Mouse (Mus musculus): ENCODE measurements around the gene Wwox.

The Wwox gene

DNA sequence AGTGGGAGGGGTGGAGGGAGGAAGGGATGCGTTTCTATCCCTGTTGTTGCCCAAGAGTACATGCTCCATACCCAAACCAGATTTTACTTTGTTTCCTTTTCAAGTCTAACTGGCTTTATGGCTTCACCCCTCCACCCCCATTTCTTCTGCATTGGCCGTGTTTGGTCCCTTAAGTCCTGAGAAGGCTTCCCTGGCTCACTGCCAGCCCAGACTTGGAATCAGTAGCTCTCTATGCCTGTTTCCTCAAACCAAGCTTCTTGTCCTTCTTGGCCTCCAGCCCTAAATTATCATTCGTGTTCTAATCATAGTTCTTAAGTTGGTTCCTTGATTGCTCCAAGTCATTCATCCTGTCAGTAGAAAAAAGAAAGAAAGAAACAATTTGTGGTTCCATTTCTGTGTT lies 777.3 kb downstream of the Wwox start:
- no peak for TF ChIP-seq GATA4 (IDR thresholded peaks at IDR 0.05; ENCODE audit: insufficient replicate concordance, low read length)

DNA sequence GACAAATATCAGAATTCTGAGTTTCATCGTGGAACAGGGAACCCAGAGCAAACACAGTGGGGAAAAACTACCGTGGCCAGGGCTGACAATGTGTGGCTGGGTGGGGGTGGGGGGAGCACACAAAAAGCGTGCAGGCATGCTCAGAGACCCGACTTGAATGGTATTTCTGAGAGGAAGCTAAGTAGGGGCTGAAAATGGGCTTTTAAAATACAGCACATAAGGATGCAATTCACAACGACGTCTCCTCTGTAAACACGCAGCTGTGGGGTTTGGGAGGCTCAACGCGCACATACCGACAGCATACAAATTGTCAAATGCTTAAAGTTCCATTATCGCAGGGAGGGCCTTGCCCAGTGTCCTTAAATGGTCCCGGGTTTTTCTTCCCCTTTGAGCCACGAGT lies 783.1 kb downstream of the Wwox start:
- no peak for TF ChIP-seq GATA4 (IDR thresholded peaks at IDR 0.05; ENCODE audit: insufficient replicate concordance, low read length)

- no peak for TF ChIP-seq GATA4 (IDR thresholded peaks at IDR 0.05; ENCODE audit: insufficient replicate concordance, low read length)
These were observed 787.5 kb downstream of the Wwox start for GRCm38 (mm10) chr8:115226781-115227583.

DNA sequence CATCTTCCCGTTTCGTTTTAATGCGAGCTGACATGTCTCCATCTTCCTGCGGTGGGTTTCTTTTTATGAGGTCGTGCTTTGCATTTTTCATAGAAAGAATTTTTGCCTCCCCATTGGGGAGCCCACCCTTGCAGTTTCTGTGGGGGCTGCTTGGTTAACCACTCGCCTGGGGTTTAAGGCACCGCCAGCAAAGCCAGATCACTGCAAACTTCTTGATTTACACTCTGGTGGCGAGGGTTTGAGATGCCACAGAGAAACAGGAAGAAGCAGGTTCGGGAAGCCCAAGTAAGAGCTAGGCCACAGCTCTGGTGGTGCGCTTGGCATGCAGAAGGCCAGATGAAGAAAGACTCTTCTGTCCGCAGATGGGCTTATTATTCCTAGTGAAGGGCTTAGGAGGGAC lies 789.4 kb downstream of the Wwox start:
- no peak for TF ChIP-seq GATA4 (IDR thresholded peaks at IDR 0.05; ENCODE audit: insufficient replicate concordance, low read length)

- TF ChIP-seq GATA4 (IDR thresholded peaks at IDR 0.05; ENCODE audit: insufficient replicate concordance, low read length), result no peak
These were observed 794.6 kb downstream of the Wwox start for GRCm38 (mm10) chr8:115234068-115234467.

- no peak for TF ChIP-seq GATA4 (IDR thresholded peaks at IDR 0.05; ENCODE audit: insufficient replicate concordance, low read length)
These were observed 798.1 kb downstream of the Wwox start for GRCm38 (mm10) chr8:115237596-115237995.

DNA sequence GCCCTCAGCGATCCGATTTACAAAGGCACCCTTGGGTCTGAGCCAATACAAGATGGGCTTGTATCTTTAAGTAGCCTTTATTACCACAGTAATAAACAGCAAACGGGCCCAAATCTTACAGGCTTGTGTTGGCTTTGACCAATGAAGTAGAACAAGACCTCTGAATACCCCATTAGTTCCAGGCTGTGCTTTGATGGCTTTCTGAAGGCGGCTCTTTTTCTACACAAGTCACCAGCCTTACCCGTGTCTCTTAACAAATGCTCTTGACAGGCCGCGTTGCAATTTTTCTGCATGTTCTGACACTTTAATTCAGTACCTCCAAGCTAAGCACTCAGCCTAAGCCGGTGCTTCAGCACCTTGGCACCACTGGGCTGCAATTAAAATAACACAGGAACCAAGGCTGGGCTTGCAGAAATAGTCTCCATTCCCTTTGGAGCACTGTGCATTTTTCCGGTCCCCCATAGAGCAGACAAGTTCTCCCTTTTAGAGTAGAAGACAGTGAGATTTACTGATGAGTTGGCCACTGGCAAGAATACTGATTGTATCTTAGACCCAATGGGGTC lies 804.1 kb downstream of the Wwox start:
- TF ChIP-seq GATA4 (IDR thresholded peaks at IDR 0.05; ENCODE audit: insufficient replicate concordance, low read length), result no peak

DNA sequence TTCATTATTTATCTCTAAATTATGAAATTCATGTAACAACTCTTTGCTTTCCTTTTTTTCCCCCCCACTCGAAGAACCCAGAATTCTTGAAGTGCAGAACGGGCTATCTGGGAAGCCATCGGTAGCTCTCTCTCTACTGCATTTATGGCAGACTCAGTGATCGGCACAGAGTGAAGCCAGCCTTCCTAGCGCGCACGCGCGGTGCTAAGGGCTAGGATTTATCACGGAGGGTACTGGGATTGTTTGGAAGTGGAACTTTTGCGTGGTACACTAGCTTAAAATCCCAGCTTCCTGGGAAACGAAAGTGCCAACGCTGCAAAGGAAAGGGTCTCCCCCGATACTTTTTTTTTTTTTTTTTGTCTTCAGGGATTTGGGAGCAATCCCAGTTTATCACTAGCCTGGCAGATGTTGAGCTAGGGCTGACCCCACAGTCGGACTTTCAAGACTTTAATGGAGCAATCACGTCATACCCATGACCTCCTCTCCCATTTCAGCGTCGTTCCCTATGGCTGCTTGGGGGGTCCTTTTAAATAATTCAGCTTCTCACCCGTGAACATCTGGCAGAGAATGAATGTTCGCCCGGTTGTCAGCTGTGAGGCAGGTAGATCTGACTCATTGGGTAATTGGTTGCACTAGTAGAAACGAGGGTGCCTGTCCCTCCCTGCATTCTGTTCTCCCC lies 810.4 kb downstream of the Wwox start:
- TF ChIP-seq GATA4 (IDR thresholded peaks at IDR 0.05; ENCODE audit: insufficient replicate concordance, low read length), result no peak

DNA sequence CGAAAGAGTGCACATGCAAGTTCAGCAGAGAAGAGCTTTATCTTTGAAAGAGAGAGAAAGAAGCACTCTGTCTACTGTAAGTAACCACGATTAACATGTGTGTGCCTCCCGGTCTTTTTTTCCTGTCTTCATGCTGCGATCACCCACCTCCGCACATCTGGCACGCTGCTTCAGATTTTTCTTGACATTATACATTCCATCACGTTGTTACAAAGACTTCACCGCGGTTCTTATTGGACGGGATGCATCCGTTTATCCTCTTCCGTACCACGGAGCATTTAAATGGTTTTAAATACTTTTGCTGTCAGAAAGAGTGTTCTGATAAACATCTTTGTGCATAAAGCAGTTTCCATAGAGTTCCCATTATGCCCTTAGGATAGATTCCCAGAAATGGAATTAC lies 816.1 kb downstream of the Wwox start:
- TF ChIP-seq GATA4 (IDR thresholded peaks at IDR 0.05; ENCODE audit: insufficient replicate concordance, low read length), result no peak

DNA sequence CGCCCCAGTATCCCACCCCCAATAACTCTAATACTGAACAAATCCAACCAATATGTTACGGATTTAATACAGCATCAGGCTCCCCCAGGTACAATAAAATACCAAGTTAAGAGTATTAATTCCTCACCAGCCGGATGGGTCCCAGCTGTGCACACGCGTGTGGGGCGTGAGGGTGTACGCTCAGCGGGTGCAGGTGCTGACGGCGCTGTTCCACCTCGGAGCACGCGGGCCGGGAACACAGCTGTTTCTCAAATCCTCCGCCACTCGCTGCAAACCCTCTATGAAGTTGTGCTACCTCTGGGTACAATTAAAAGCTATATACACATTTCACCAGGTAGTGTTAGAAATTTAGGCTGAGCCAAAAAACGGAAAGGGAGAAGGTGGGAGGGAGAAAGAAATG lies 818.0 kb downstream of the Wwox start:
- no peak for TF ChIP-seq GATA4 (IDR thresholded peaks at IDR 0.05; ENCODE audit: insufficient replicate concordance, low read length)

- no peak for TF ChIP-seq GATA4 (IDR thresholded peaks at IDR 0.05; ENCODE audit: insufficient replicate concordance, low read length)
These were observed 820.4 kb downstream of the Wwox start for GRCm38 (mm10) chr8:115259806-115260205.

- no peak for TF ChIP-seq GATA4 (IDR thresholded peaks at IDR 0.05; ENCODE audit: insufficient replicate concordance, low read length)
These were observed 827.7 kb downstream of the Wwox start for GRCm38 (mm10) chr8:115267196-115267595.

- TF ChIP-seq GATA4 (IDR thresholded peaks at IDR 0.05; ENCODE audit: insufficient replicate concordance, low read length), result no peak
These were observed 830.1 kb downstream of the Wwox start for GRCm38 (mm10) chr8:115269601-115270000.

- TF ChIP-seq GATA4 (IDR thresholded peaks at IDR 0.05; ENCODE audit: insufficient replicate concordance, low read length), result no peak
These were observed 834.5 kb downstream of the Wwox start for GRCm38 (mm10) chr8:115273976-115274375.

- TF ChIP-seq GATA4 (IDR thresholded peaks at IDR 0.05; ENCODE audit: insufficient replicate concordance, low read length), result no peak
These were observed 836.8 kb downstream of the Wwox start for GRCm38 (mm10) chr8:115276281-115276680.

- TF ChIP-seq GATA4 (IDR thresholded peaks at IDR 0.05; ENCODE audit: insufficient replicate concordance, low read length), result no peak
These were observed 838.8 kb downstream of the Wwox start for GRCm38 (mm10) chr8:115278291-115278690.
